Mouse (Mus musculus) limb, embryonic 13.5 days (tissue): ENCODE measurements around the gene Tnik. TPM values are rescaled to one million over a fixed set of nuclear protein-coding genes. Genes with fewer than 3 reads are reported as not detected.

Experiments
- ATAC-seq: fragments of 200-750 bp; cut with Nextera tagmentation; 2 replicates; pipeline ENCODE4 v1.8.0; 2017; ENCODE audit warnings: low read depth, moderate number of reproducible peaks, moderate TSS enrichment; ENCODE audit not compliant: low FRiP score
- H3K27ac ChIP-seq: fragments of 300-500 bp; sonication (generic); 2 replicates; pipeline ENCODE4 v1.5.1; 2015; ENCODE audit warnings: inconsistent platforms, mild to moderate bottlenecking, moderate library complexity
- H3K27me3 ChIP-seq: fragments of 300-500 bp; sonication (generic); 2 replicates; pipeline ENCODE4 v1.6.1; 2015; ENCODE audit warnings: mild to moderate bottlenecking, inconsistent platforms
- H3K36me3 ChIP-seq: fragments of 300-500 bp; sonication (generic); 2 replicates; pipeline ENCODE4 v1.6.1; 2015; ENCODE audit warnings: inconsistent platforms, mild to moderate bottlenecking, moderate library complexity
- H3K4me1 ChIP-seq: fragments of 300-500 bp; sonication (generic); 2 replicates; pipeline ENCODE4 v1.6.1; 2015; ENCODE audit warnings: inconsistent platforms
- H3K4me2 ChIP-seq: fragments of 300-500 bp; sonication (generic); replicated peaks from 2 replicates; pipeline ENCODE4 v1.6.1; 2015; ENCODE audit warnings: inconsistent platforms, mild to moderate bottlenecking, moderate library complexity
- H3K4me3 ChIP-seq: fragments of 300-500 bp; sonication (generic); 2 replicates; pipeline ENCODE4 v1.5.1; 2015; ENCODE audit warnings: moderate library complexity, mild to moderate bottlenecking, inconsistent platforms
- H3K9ac ChIP-seq: fragments of 300-500 bp; sonication (generic); 2 replicates; pipeline ENCODE4 v1.6.1; 2015; ENCODE audit warnings: mild to moderate bottlenecking, inconsistent platforms
- H3K9me3 ChIP-seq: fragments of 300-500 bp; sonication (generic); 2 replicates; pipeline ENCODE4 v1.6.1; 2016; ENCODE audit warnings: inconsistent platforms
- WGBS: fragments of 180-500 bp; shearing (Covaris S2); methylation state at CpG from one replicate; pipeline ENCODE4 v1.1.7; 2015; 5-methylcytosine and 5-hydroxymethylcytosine counted together
- polyA plus RNA-seq: library from polyadenylated mRNA; unstranded; fragments of >200 nt; fragmentation: Nextera tagmentation; extraction: Ambion mirVana; gene quantifications from 2 replicates; pipeline ENCODE4 v1.2.1, GENCODE M21; 2015

The Tnik gene
- polyA plus RNA-seq, 1 experiment from 2014 or later = 9.5 TPM

DNA sequence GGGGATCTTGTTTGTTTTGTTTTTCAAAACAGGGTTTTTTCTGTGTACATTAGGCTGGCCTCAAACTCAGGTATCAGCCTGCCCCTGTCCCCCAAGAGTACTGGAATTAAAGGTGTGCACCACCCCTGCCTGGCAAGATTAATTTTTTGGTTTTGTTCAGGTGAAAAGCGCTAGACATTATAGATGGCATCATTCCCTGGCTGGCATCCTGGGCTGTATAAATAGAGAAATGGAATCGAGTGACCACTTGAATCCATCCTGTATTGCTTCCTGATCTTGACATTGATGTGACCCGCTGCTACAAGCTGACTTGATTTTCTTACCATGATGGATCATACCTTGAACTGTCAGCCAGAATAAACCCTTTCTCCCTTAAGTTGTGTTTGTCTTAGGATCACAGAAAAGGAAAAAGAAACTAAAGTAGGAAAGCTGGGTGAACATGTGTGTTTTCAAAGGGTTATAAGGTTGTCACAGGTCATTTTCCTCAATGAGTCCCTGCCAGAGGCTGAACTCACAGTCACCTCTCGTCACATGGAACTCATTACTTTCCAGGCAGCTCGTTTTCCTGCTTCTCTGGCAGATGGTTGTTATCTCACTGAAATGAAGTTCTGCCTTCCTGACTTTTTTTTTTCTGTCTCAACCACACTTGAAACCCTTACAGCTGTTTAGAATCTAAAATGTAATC is 100.6 kb downstream of the Tnik start:
- Histone ChIP-seq H3K27me3 (no peaks in the 10 kb centered on the region), H3K9ac (no peak overlapping the region), H3K4me1 (peaks cover 7% of the 10 kb centered on the region; the same call in 1 of the 2 replicates), H3K4me3 (no peak overlapping the region), H3K9me3 (no peaks in the 10 kb centered on the region), H3K27ac (no peak overlapping the region), H3K4me2 (no peak overlapping the region), H3K36me3 (no peaks in the 10 kb centered on the region)
- 38% methylated on average over 5 of the region's 5 CpGs for whole genome bisulfite sequencing
- ATAC-seq = no peak

DNA sequence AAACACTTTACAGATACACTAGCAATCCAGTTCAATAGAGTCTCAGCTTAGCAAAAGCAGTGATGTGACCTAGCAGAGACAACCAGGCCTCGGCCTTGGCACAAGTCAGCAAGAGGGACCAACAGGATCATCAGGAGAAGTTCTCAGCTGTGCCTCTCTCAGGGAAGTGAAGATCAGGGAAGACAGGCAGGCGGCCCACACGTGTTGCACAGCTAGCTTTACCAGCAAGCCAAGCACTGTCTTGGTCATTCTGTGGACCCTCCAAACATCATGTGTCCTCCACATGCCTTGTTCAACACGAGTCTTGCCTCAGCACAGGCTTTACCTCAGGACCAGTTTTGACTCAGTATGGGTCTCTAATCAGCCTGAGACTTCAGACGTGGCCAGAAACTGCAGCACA is 105.7 kb downstream of the Tnik start:
- Histone ChIP-seq H3K27ac (no peak overlapping the region), H3K9me3 (no peaks in the 10 kb centered on the region), H3K36me3 (no peaks in the 10 kb centered on the region), H3K4me1 (no peaks in the 10 kb centered on the region), H3K4me3 (no peak overlapping the region), H3K9ac (no peak overlapping the region), H3K27me3 (no peaks in the 10 kb centered on the region), H3K4me2 (no peak overlapping the region)
- 73% methylated on average over 5 of the region's 5 CpGs for WGBS
- no peak for ATAC-seq

DNA sequence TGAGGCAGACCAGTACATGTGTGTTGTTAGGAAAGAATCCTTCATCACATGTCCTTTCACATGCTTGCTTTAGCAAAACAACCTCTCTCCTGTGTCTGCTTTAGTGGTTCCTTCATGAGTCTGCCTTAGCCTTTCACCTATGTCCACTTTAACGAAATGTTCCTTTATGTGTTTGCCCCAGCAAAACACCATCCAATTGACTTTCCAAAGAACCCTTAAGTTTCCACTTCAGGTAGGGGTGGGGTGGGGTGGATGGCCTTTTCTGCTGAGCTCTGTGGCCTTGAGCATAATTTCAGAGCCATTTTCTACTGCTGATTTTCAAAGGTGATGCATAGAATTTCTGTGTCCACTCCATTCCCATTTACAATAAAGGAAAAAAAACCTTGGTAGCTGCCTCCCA is 106.3 kb downstream of the Tnik start:
- Histone ChIP-seq H3K9ac (no peak overlapping the region), H3K4me1 (no peaks in the 10 kb centered on the region), H3K36me3 (no peaks in the 10 kb centered on the region), H3K4me3 (no peak overlapping the region), H3K27me3 (no peaks in the 10 kb centered on the region), H3K4me2 (no peak overlapping the region), H3K27ac (no peak overlapping the region), H3K9me3 (no peaks in the 10 kb centered on the region)
- no peak for ATAC-seq
- 80% methylated on average over 1 of the region's 1 CpGs for WGBS

DNA sequence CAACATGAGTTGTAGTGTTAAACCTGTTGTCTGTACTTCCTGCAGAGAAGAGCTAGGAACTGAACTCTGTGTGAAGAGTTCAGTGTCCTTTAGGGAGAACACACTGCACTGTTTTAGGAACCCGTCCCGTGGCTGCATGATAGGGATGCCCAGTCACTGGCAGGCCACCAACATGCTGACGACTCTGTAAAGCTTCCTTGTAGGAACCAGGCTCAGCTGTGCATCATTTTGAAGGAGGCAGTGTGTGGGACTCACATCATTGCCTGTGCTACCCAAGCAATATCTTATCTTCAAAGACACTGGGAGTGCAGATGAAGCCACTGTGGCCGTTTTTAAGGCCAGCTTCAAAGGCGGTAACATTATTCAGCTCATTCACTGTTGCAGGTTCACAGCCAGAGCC is 106.7 kb downstream of the Tnik start:
- 67% methylated on average over 5 of the region's 5 CpGs for whole genome bisulfite sequencing
- Histone ChIP-seq H3K9me3 (no peaks in the 10 kb centered on the region), H3K9ac (no peak overlapping the region), H3K27me3 (no peaks in the 10 kb centered on the region), H3K4me3 (no peak overlapping the region), H3K27ac (no peak overlapping the region), H3K4me2 (no peak overlapping the region), H3K4me1 (no peaks in the 10 kb centered on the region), H3K36me3 (no peaks in the 10 kb centered on the region)
- no peak for ATAC-seq

DNA sequence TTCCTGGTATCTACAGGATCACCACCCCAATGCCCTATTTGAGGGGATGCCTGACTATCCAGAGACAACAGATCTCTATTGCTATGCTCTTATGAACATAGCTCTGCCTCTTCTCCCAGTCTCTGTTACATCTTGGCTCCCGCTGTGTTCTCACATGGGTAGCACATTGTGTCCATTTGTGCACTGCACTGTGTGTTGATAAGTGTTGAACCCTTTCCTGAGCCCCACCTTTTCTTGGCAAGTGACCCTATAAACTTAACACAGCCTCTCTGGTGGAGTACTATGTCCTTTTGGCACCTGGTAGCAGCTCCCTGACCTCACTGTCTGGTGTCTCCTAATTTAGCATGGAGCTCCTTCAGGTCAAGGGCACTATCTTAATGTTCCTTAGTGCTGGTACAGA is 108.6 kb downstream of the Tnik start:
- 84% methylated on average over 1 of the region's 1 CpGs for WGBS
- Histone ChIP-seq H3K4me2 (no peak overlapping the region), H3K27ac (no peak overlapping the region), H3K9ac (no peak overlapping the region), H3K4me1 (no peaks in the 10 kb centered on the region), H3K36me3 (no peaks in the 10 kb centered on the region), H3K4me3 (no peak overlapping the region), H3K27me3 (no peaks in the 10 kb centered on the region), H3K9me3 (no peaks in the 10 kb centered on the region)
- ATAC-seq = no peak

DNA sequence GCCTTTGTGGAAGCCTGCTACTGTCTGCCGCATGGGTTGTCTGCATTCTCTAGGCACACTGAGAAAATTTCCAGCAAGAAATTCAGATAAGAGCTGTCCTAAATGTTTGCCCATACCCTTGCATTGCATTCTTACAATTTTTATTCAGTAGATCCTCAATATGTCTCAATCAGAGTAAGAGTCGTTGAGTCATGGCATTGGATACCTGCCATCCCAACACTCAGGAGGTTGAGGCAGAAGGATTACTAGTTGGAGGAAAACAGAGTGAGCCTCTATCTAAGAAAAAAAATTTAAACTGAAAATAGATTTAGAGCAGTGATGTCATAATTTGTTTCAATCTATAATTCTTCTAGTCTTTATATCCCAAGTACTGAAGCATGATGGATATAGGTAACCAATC is 109.4 kb downstream of the Tnik start:
- Histone ChIP-seq H3K4me1 (no peaks in the 10 kb centered on the region), H3K4me3 (no peak overlapping the region), H3K4me2 (no peak overlapping the region), H3K9ac (no peak overlapping the region), H3K27me3 (no peaks in the 10 kb centered on the region), H3K36me3 (no peaks in the 10 kb centered on the region), H3K9me3 (no peaks in the 10 kb centered on the region), H3K27ac (no peak overlapping the region)
- no peak for ATAC-seq
- 83% methylated on average over 2 of the region's 2 CpGs for WGBS

DNA sequence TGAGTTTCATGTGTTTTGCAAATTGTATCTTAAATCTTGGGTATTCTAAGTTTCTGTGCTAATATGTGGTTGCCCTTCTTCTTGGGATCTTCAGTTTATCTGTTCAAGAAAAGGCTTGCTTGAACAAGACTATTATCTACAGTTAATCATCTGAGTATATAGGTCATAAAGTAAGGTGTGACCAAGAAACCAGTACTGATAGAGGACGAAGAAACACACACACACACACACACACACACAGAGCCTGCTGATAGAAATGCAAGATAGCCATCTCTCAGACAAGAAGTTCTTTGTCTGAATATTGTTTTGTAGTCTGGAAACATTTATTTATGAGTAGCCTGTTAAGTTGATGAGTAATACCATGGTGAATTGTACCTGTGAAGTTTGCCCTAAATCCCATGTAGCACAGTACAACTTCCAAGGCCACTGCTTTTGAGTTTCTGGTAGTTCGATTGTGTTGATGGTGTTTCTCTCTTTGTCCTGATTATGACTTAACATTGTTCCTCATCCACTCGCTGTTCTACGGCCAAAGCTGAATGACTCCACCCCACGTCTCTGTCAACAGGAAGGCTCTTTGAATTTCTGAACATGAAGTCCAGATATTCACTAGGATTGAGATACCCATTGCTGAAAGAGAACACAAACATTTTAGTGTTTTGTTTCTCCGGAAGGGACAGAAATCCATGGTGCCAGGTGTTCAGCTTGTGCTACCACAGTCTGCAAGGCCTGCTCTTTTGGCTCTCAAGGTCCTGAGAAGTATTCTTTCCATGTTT is 111.9 kb downstream of the Tnik start:
- Histone ChIP-seq H3K9ac (no peak overlapping the region), H3K27me3 (no peaks in the 10 kb centered on the region), H3K4me2 (no peak overlapping the region), H3K9me3 (no peaks in the 10 kb centered on the region), H3K27ac (no peak overlapping the region), H3K4me3 (no peak overlapping the region), H3K4me1 (no peaks in the 10 kb centered on the region), H3K36me3 (no peaks in the 10 kb centered on the region)
- WGBS = 86% methylated on average over 6 of the region's 6 CpGs
- ATAC-seq = no peak

DNA sequence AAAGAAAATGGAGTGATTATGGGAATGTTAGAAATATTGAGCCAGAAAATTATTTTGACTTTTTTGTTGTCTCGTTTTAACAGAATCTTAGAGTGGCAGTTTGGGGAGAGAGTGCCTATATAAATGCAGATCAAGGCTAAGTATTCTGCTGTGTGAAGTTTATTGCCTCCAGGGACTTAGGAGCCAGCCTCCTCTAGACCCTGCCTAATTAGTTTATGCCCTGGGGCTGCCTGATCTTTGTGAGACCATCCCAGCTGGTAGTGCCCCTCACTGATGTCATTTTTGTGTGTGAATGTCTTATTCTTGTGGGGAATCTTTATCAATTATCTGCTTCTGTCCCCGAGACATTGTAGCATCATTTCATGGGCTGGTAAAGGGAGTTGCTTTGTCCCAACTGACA is 117.2 kb downstream of the Tnik start:
- no peaks in the 10 kb centered on the region for H3K9me3 ChIP-seq
- WGBS = 38% methylated on average over 2 of the region's 2 CpGs
- H3K4me2 ChIP-seq = no peak overlapping the region
- no peaks in the 10 kb centered on the region for H3K36me3 ChIP-seq
- no peak overlapping the region for H3K4me3 ChIP-seq
- no peak for ATAC-seq
- H3K27ac ChIP-seq = no peak overlapping the region
- peaks cover 7% of the 10 kb centered on the region; the same call in 1 of the 2 replicates for H3K4me1 ChIP-seq
- no peak overlapping the region for H3K9ac ChIP-seq
- H3K27me3 ChIP-seq = no peaks in the 10 kb centered on the region

DNA sequence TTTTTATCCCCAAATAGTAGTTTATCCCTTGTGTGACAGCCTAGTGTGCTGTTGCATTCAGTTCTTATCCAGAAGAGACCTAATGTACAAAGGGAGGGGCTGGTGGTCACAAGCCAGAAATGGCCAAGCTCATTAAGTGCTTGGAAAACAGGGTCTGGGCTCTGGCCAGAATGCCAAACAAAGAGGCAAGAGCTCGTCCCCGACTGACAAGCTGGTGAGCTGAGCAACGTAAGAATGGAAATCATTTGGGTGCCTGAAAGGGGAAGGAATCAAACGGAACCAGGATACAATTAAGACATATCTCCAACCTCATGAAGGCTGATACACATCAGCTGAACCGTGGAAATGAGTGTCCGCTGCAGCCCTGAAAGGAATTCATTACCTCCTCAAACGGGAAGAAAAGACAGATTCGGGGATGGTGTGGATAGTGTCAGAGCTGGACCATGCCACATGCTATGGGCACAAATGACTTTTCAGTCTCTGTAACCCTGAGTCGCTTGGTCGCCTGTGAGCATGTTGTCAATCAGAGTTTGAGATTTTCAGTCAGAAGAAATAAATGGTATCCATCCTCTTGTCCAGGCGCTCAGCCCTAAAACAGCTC is 120.6 kb downstream of the Tnik start:
- Histone ChIP-seq H3K27ac (no peak overlapping the region), H3K36me3 (no peaks in the 10 kb centered on the region), H3K9ac (no peak overlapping the region), H3K27me3 (no peaks in the 10 kb centered on the region), H3K4me3 (no peak overlapping the region), H3K4me2 (no peak overlapping the region), H3K9me3 (peaks cover 2% of the 10 kb centered on the region; the same call in 1 of the 2 replicates), H3K4me1 (peaks cover 7% of the 10 kb centered on the region; the same call in 1 of the 2 replicates)
- no peak for ATAC-seq
- 67% methylated on average over 11 of the region's 11 CpGs for WGBS

DNA sequence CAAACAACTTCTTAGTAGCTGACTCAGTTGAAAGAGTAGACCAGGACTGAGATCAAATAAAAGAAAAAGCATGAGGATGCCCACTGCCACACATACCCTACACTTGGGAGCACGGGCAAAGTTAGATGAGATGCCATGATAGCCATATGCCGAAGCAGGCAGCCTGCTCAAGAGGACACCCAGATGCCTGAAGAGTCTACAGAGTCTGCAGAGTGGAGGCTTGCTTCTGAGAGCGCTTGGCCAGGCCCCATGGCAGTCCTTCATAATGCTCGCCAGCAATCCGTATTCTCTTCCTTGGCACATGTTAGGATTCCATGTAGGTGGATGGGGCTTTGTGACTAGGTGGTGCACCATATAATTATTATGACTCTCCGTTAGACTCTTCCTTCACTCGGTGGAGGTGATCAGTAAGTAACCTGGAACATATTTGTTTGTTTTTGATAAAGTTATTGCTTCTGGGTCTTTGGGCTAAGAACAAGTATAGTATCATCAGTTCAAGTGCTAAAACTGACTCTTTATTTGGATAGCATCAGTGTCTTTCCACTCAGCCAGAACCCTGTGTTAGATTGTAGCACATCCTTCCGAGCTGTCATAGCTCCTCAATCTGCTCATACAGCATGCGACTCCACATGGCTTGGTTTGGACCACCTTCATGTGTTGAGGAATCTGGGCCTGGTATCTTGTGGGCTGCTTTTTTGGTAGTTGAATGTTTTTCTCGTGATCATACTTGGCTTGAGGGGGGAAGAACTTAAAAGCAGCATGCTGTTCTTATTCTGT is 122.4 kb downstream of the Tnik start:
- Histone ChIP-seq H3K9me3 (peaks cover 6% of the 10 kb centered on the region; the same call in 1 of the 2 replicates), H3K4me3 (no peak overlapping the region), H3K27ac (no peak overlapping the region), H3K27me3 (no peaks in the 10 kb centered on the region), H3K36me3 (no peaks in the 10 kb centered on the region), H3K4me2 (no peak overlapping the region), H3K9ac (no peak overlapping the region), H3K4me1 (peaks cover 7% of the 10 kb centered on the region; the same call in 1 of the 2 replicates)
- no peak for ATAC-seq
- 92% methylated on average over 10 of the region's 10 CpGs for WGBS

DNA sequence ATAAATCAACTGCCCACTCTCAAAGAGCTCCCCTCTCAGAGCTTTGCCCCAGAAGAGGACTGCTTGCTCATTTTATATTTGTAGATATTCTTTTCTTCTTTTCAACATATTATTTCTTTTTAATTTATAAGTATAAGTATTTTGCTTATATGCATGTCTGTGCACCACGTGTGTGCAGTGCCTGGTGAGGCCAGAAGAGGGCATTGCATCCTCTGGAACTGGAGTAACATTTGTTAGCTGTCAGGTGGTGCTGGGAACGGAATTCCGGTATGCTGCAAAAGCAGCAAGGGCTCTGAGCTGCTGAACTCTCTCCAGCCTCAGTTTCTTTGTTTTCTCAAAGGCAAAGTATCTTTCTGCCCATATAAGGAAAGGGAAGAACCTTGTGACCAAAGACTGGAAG is 125.5 kb downstream of the Tnik start:
- 83% methylated on average over 3 of the region's 3 CpGs for WGBS
- H3K27ac ChIP-seq = no peak overlapping the region
- ATAC-seq = no peak
- H3K4me1 ChIP-seq = no peaks in the 10 kb centered on the region
- no peak overlapping the region for H3K4me2 ChIP-seq
- H3K4me3 ChIP-seq = no peak overlapping the region
- no peak overlapping the region for H3K9ac ChIP-seq
- H3K36me3 ChIP-seq = no peaks in the 10 kb centered on the region
- peaks cover 6% of the 10 kb centered on the region; the same call in 1 of the 2 replicates for H3K9me3 ChIP-seq
- H3K27me3 ChIP-seq = no peaks in the 10 kb centered on the region

DNA sequence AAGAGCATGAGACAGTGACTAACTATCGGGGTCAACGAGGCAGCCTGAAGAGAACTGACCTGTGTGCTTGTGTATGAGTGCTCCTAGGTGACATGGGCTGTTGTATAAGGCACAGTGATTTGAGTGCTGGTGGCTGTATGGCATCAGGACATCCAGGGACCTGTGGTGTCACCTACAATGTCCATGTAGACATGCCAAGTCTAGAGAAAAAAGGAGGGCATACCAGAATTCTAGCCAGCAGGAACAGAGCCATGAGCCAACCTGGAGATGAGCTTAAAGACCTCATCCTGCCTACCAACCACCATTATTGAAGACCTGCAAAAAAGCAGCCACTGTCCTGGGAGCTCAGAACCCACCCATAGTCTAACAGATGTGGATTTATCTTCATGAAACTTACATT is 127.2 kb downstream of the Tnik start:
- Histone ChIP-seq H3K9me3 (peaks cover 6% of the 10 kb centered on the region; the same call in 1 of the 2 replicates), H3K4me1 (no peaks in the 10 kb centered on the region), H3K27ac (no peak overlapping the region), H3K9ac (no peak overlapping the region), H3K27me3 (no peaks in the 10 kb centered on the region), H3K36me3 (no peaks in the 10 kb centered on the region), H3K4me2 (no peak overlapping the region), H3K4me3 (no peak overlapping the region)
- no peak for ATAC-seq
- 92% methylated on average over 2 of the region's 2 CpGs for WGBS
